Mouse (Mus musculus): Measurements from ENCODE around the gene Pygo2. TPM values are rescaled to one million over a fixed set of nuclear protein-coding genes. Genes with fewer than 3 reads are reported as not detected.

Gene Pygo2
- polyA plus RNA-seq, 1 experiment from 2014 or later: 47.1 TPM

DNA sequence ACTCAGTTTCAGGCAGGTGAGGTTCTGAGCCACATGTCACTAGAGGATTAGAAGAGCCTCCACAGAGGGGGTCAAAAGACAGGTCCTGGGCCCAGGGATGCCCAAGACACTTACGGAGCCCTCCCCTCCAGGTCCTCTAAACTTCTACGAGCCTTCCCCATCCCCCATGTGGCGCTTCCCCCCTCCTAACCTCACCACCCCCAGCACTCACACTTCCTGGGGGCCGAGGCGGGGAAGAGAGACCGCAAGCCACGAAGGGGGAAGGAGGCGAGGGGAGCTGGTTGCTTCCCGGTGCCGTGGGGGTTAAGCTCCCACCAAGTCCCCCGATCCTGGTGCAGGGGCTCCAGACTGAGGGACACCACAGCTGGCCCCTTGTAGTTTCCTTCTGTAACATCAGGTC, 44.6 kb upstream of the Pygo2 start:
- Histone ChIP-seq H3K9me3 (ENCODE audit: control insufficient read depth, low read length) (no peaks in the 10 kb centered on the region), H3K9ac (no peak overlapping the region), H3K4me1 (replicated peaks; ENCODE audit: control insufficient read depth, insufficient read depth, low read length) (peaks cover under 1% of the 10 kb centered on the region; the same call in 1 of the 2 replicates), H3K36me3 (replicated peaks; ENCODE audit: control insufficient read depth, insufficient read depth) (no peaks in the 10 kb centered on the region), H3K27me3 (ENCODE audit: control insufficient read depth, insufficient read depth, low read length) (no peaks in the 10 kb centered on the region), H3K4me2 (replicated peaks) (no peak overlapping the region), H3K4me3 (replicated peaks; ENCODE audit: low read length) (no peak overlapping the region), H3K27ac (no peak overlapping the region)
- ATAC-seq (ENCODE audit: low FRiP score): no peak
- WGBS: 45% methylated on average over 11 of the region's 11 CpGs
- DNase-seq (ENCODE audit: low spot score): no peak

DNA sequence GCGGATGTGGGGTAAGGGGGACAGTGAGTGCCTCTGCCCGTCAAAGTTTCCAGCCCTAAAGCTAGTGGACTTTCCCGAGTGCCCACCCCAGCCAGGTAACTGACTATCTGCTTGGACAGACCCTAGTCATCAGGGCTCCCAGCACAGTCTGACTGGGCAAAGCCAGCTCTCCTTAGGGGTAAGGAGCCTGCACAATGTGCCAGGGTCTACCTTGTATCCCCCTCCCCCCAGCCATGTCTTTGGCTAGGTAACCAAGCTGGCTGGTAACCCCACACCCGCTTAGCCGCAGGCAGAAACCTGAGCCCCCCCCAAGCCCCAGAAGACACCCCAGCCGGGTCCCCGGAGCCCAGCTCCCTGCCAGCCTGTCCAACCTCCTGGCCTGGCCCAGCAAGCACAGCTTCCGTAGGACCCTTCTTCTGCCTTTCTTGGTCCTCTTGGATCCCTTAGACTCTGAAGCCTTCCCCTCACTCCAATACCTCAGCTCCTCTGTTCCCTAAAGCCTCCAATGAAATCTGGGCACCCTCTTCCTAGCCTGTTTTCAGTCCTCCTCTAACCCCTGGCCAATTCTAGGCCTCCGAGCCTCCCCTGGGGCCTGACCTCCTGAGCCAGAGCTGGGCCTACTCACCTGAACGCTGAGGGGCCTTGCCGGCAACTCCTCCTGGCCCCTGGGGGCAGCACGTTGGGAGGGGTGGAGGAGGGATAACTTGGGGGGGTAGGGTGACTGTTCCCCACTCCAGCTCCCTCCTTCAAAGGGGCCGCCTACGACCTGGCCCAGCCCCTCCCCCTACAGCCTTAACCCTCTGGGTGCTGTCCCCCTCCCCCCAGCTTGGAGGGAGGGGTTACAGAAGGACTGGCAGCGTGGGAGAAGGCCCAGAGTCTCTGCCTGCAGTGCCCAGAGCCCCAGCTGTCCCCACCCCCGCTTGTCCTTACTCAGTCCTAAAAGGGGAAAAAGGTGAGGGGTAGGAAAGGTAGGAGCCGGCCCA, 43.3 kb upstream of the Pygo2 start:
- H3K36me3 ChIP-seq (replicated peaks; ENCODE audit: control insufficient read depth, insufficient read depth): no peaks in the 10 kb centered on the region
- 52% methylated on average over 16 of the region's 17 CpGs for WGBS
- ATAC-seq (ENCODE audit: low FRiP score) (no peak), DNase-seq (ENCODE audit: low spot score) (no peak)
- no peaks in the 10 kb centered on the region for H3K27me3 ChIP-seq (ENCODE audit: control insufficient read depth, insufficient read depth, low read length)
- peaks cover 14% of the 10 kb centered on the region for H3K4me1 ChIP-seq (replicated peaks; ENCODE audit: control insufficient read depth, insufficient read depth, low read length)
- no peaks in the 10 kb centered on the region for H3K9me3 ChIP-seq (ENCODE audit: control insufficient read depth, low read length)
- no peak overlapping the region for H3K4me2 ChIP-seq (replicated peaks)
- H3K4me3 ChIP-seq (replicated peaks; ENCODE audit: low read length): no peak overlapping the region
- no peak overlapping the region for H3K9ac ChIP-seq
- H3K27ac ChIP-seq: no peak overlapping the region

DNA sequence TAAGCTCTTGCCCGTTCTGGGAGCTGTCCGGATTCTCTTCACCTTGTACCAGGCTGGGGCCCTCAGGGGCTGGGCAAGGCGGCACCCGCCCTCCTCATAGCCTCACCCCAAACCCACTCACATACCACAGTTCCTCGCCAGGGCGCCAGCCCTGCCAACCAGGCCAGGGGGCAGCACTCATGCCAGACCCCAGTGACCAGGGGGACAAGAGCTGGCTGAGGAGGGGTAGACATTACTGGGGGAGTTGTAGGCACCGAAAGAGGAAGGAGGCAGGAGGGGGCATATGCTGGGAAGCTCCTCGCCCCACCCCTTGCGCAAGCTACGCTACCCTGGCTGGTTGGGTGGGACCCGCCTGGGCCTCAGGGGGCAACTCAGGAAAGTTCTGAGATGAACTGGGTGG, 42.4 kb upstream of the Pygo2 start:
- ATAC-seq (ENCODE audit: low FRiP score): no peak
- peaks cover 21% of the 10 kb centered on the region for H3K4me1 ChIP-seq (replicated peaks; ENCODE audit: control insufficient read depth, insufficient read depth, low read length)
- no peak overlapping the region for H3K27ac ChIP-seq
- H3K36me3 ChIP-seq (replicated peaks; ENCODE audit: control insufficient read depth, insufficient read depth): no peaks in the 10 kb centered on the region
- H3K4me2 ChIP-seq (replicated peaks): no peak overlapping the region
- no peaks in the 10 kb centered on the region for H3K9me3 ChIP-seq (ENCODE audit: control insufficient read depth, low read length)
- H3K27me3 ChIP-seq (ENCODE audit: control insufficient read depth, insufficient read depth, low read length): 0 out of 2 replicates have a peak, but pooled peaks cover 5% of the 10 kb centered on the region
- 80% methylated on average over 11 of the region's 11 CpGs for WGBS
- H3K9ac ChIP-seq: no peak overlapping the region
- H3K4me3 ChIP-seq (replicated peaks; ENCODE audit: low read length): no peak overlapping the region
- no peak for DNase-seq (ENCODE audit: low spot score)

DNA sequence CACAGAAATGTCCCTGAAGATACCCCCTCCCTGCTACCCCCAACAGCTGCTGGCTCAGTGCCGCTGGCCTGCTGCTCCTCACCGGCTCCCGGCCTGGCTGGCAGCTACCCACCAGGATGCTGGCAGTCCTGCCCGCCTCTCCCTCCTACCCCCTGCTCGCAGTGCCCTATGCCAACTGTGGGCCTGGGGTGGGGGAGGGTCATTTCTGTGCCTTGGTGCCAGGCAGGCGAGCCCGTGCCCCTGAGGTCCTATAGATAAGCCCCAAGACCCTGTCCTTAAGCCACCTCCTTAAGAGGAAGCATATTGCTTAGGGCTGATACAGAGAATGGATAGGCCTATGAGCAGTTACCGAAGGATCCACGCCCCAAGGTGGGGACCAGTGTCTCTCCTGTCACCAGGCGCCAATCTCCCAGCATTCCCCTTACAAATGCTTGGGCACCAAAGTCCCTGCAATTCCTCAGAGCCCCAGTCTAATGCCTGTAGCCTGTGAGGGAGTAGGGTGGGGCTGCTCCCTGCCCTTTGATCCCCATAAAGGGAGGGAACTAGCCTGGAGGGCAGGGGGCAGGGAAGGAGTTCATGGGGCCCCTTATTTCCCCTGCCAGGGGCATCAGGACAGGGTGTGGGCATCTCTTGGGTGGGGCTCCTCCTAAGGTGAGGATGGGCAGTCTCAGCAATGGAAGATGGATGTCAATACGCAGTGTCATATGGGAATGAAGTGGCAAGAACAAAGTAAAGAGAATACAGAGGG, 41.7 kb upstream of the Pygo2 start:
- peaks cover 26% of the 10 kb centered on the region for H3K4me1 ChIP-seq (replicated peaks; ENCODE audit: control insufficient read depth, insufficient read depth, low read length)
- H3K36me3 ChIP-seq (replicated peaks; ENCODE audit: control insufficient read depth, insufficient read depth): no peaks in the 10 kb centered on the region
- H3K9me3 ChIP-seq (ENCODE audit: control insufficient read depth, low read length): no peaks in the 10 kb centered on the region
- no peak overlapping the region for H3K27ac ChIP-seq
- H3K4me3 ChIP-seq (replicated peaks; ENCODE audit: low read length): no peak overlapping the region
- H3K9ac ChIP-seq: no peak overlapping the region
- 71% methylated on average over 11 of the region's 11 CpGs for WGBS
- DNase-seq (ENCODE audit: low spot score) (no peak), ATAC-seq (ENCODE audit: low FRiP score) (no peak)
- no peak overlapping the region for H3K4me2 ChIP-seq (replicated peaks)
- 0 out of 2 replicates have a peak, but pooled peaks cover 5% of the 10 kb centered on the region for H3K27me3 ChIP-seq (ENCODE audit: control insufficient read depth, insufficient read depth, low read length)

DNA sequence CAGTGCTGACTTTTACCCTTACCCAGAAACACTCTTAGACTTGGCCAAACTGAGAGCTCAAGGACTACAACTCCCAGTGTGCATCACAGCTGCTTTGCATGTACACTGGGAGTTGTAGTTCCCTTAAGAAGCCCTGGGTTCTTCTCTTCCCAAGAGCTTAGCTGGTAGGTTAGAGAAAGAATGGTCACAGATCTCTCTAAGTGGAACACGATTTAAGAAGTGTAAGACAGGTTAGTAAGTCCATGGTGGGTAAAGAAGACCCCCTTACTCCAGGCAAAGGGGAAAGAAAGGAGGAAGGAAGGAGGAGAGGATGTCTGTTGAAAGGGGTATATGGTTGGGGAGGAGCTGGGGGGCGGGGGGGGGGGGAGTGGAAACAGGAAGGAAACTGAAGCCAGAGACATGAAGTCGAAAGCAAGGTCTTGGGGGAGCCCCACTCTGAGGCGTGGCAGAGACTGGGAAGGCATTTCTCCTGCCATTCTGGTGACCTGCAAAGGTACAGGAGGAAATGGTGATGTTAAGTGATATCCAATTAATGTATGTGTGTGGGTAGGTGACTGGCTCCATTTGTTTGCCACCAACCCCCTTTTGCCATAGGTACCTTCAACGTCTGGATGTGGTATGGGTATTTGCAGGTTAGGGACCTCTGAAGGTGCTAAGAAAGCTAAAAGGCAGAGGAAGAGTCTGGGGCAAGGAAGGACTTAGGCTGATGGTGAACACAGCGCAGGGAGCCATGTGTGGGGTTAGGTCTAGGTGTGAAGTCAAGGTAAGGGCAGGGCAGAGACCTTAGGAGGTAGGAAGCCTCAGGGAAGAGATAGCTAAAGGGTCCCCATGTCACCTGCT, 40.9 kb upstream of the Pygo2 start:
- H3K36me3 ChIP-seq (replicated peaks; ENCODE audit: control insufficient read depth, insufficient read depth): no peaks in the 10 kb centered on the region
- peaks cover 31% of the 10 kb centered on the region for H3K4me1 ChIP-seq (replicated peaks; ENCODE audit: control insufficient read depth, insufficient read depth, low read length)
- no peak overlapping the region for H3K27ac ChIP-seq
- H3K9me3 ChIP-seq (ENCODE audit: control insufficient read depth, low read length): no peaks in the 10 kb centered on the region
- H3K27me3 ChIP-seq (ENCODE audit: control insufficient read depth, insufficient read depth, low read length): peaks cover 9% of the 10 kb centered on the region
- DNase-seq (ENCODE audit: low spot score) (peak; percentile 64), ATAC-seq (ENCODE audit: low FRiP score) (no peak)
- H3K9ac ChIP-seq: no peak overlapping the region
- no peak overlapping the region for H3K4me3 ChIP-seq (replicated peaks; ENCODE audit: low read length)
- H3K4me2 ChIP-seq (replicated peaks): no peak overlapping the region
- WGBS: 69% methylated on average over 6 of the region's 6 CpGs

DNA sequence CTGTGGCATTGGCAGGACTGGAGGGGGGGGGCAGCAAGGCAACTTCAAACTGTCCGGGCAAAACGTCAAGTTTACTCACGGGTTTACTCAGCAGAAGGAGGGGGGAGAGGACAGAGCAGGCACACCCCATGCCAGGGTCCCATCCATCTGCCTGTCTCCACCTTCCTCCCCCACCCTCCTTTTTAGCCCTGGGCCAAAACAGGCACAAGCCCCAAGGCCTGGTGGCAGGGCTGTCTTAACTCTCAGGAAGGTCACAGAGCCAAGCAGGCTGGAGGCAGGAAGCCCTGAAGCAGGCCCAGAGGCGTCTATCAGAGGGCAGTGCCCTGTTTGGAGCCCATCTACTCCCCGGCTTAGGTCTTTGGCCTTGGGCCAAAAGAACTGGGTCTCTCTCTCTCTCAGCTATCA, 39.9 kb upstream of the Pygo2 start:
- H3K36me3 ChIP-seq (replicated peaks; ENCODE audit: control insufficient read depth, insufficient read depth): no peaks in the 10 kb centered on the region
- H3K4me1 ChIP-seq (replicated peaks; ENCODE audit: control insufficient read depth, insufficient read depth, low read length): peaks cover 40% of the 10 kb centered on the region
- no peak overlapping the region for H3K4me2 ChIP-seq (replicated peaks)
- H3K27me3 ChIP-seq (ENCODE audit: control insufficient read depth, insufficient read depth, low read length): peaks cover 19% of the 10 kb centered on the region
- H3K9me3 ChIP-seq (ENCODE audit: control insufficient read depth, low read length): no peaks in the 10 kb centered on the region
- WGBS: 69% methylated on average over 4 of the region's 5 CpGs
- H3K27ac ChIP-seq: no peak overlapping the region
- ATAC-seq (ENCODE audit: low FRiP score) (no peak), DNase-seq (ENCODE audit: low spot score) (no peak)
- no peak overlapping the region for H3K9ac ChIP-seq
- no peak overlapping the region for H3K4me3 ChIP-seq (replicated peaks; ENCODE audit: low read length)

- peak overlapping the region; percentile 100 for H3K4me2 ChIP-seq (replicated peaks)
- DNase-seq (ENCODE audit: low spot score) (no peak), ATAC-seq (ENCODE audit: low FRiP score) (no peak)
- peaks cover 28% of the 10 kb centered on the region for H3K27me3 ChIP-seq (ENCODE audit: control insufficient read depth, insufficient read depth, low read length)
- peaks cover 41% of the 10 kb centered on the region for H3K4me1 ChIP-seq (replicated peaks; ENCODE audit: control insufficient read depth, insufficient read depth, low read length)
- H3K4me3 ChIP-seq (replicated peaks; ENCODE audit: low read length): peak overlapping the region; percentile 48
- H3K36me3 ChIP-seq (replicated peaks; ENCODE audit: control insufficient read depth, insufficient read depth): no peaks in the 10 kb centered on the region
- no peaks in the 10 kb centered on the region for H3K9me3 ChIP-seq (ENCODE audit: control insufficient read depth, low read length)
- 11% methylated on average over 19 of the region's 19 CpGs for WGBS
- no peak overlapping the region for H3K27ac ChIP-seq
- H3K9ac ChIP-seq: peak overlapping the region; percentile 71
Measured at GRCm38 (mm10) chr3:89390699-89391662, 39.0 kb upstream of the Pygo2 start.
